Mouse (Mus musculus) midbrain, postnatal 0 days (tissue): ENCODE results near the gene Zfp511. TPM values are rescaled to one million over a fixed set of nuclear protein-coding genes. Genes with fewer than 3 reads are reported as not detected.

Experiments used
- ATAC-seq: fragments of 200-750 bp; cut with Nextera tagmentation; 2 replicates; pipeline ENCODE4 v1.8.0; 2017; ENCODE audit warnings: moderate number of reproducible peaks, mild to moderate bottlenecking, moderate TSS enrichment, moderate library complexity; ENCODE audit not compliant: low FRiP score
- DNase-seq: peaks from one replicate; pipeline ENCODE4 v3.0.0-alpha.2; 2015; ENCODE audit warnings: low spot score
- H3K27ac ChIP-seq: fragments of 300-500 bp; sonication (generic); 2 replicates; pipeline ENCODE4 v1.5.1; 2014; ENCODE audit warnings: low read depth, mild to moderate bottlenecking, low read length, mixed read lengths
- H3K27me3 ChIP-seq: fragments of 300-500 bp; sonication (generic); 2 replicates; pipeline ENCODE4 v1.6.1; 2014; ENCODE audit warnings: low read length, control low read depth, mixed read lengths; ENCODE audit not compliant: insufficient read depth
- H3K36me3 ChIP-seq: fragments of 300-500 bp; sonication (generic); 2 replicates; pipeline ENCODE4 v1.6.1; 2014; ENCODE audit warnings: low read length, control low read depth, mixed read lengths; ENCODE audit not compliant: insufficient read depth
- H3K4me1 ChIP-seq: fragments of 300-500 bp; sonication (generic); 2 replicates; pipeline ENCODE4 v1.6.1; 2014; ENCODE audit warnings: mild to moderate bottlenecking, control low read depth, antibody characterized with exemption, low read length, mixed read lengths; ENCODE audit not compliant: insufficient read depth
- H3K4me2 ChIP-seq: fragments of 300-500 bp; sonication (generic); 2 replicates; pipeline ENCODE4 v1.6.1; 2014; ENCODE audit warnings: low read depth, mild to moderate bottlenecking, low read length, mixed read lengths; ENCODE audit not compliant: poor library complexity, severe bottlenecking
- H3K4me3 ChIP-seq: fragments of 300-500 bp; sonication (generic); 2 replicates; pipeline ENCODE4 v1.5.1; 2014; ENCODE audit warnings: low read depth, mild to moderate bottlenecking, low read length, moderate library complexity
- H3K9ac ChIP-seq: fragments of 300-500 bp; sonication (generic); replicated peaks from 2 replicates; pipeline ENCODE4 v1.6.1; 2014; ENCODE audit warnings: mild to moderate bottlenecking, low read length, moderate library complexity, mixed read lengths; ENCODE audit not compliant: poor library complexity, severe bottlenecking
- H3K9me3 ChIP-seq: fragments of 300-500 bp; sonication (generic); 2 replicates; pipeline ENCODE4 v1.6.1; 2016; ENCODE audit warnings: low read length, control low read depth
- CTCF ChIP-seq: IDR thresholded peaks from 2 replicates; pipeline ENCODE4 v1.5.1; 2016; ENCODE audit warnings: antibody characterized with exemption, mild to moderate bottlenecking
- WGBS: fragments of 180-500 bp; shearing (Covaris S2); extraction: QIAGEN DNeasy Blood & Tissue Kit; methylation state at CpG from one replicate; pipeline ENCODE4 v1.1.7; 2014; 5-methylcytosine and 5-hydroxymethylcytosine counted together
- polyA plus RNA-seq: library from polyadenylated mRNA; unstranded; fragments of >200 nt; fragmentation: Nextera tagmentation; extraction: Ambion mirVana; gene quantifications from 2 replicates; pipeline ENCODE4 v1.2.1, GENCODE M21; 2015
- total RNA-seq: library from RNA; depleted of rRNA; stranded (reverse); fragments of >200 nt; gene quantifications from 2 replicates; pipeline ENCODE4 v1.2.3, GENCODE M21; 2014

Gene Zfp511
- total and polyA plus RNA-seq, 2 experiments from 2014 or later = 33.6 to 68.5 TPM

- Histone ChIP-seq H3K4me3 (no peak overlapping the region), H3K4me2 (no peak overlapping the region), H3K27ac (no peak overlapping the region), H3K9ac (no peak overlapping the region), H3K9me3 (no peaks in the 10 kb centered on the region), H3K27me3 (no peaks in the 10 kb centered on the region), H3K4me1 (no peaks in the 10 kb centered on the region), H3K36me3 (peaks cover 34% of the 10 kb centered on the region)
- DNase-seq (peak; percentile 78), ATAC-seq (no peak)
- 35% methylated on average over 3 of the region's 3 CpGs for WGBS
- TF ChIP-seq CTCF = peak; percentile 83
Observed at GRCm38 (mm10) chr7:139994676-139995075, 41.5 kb upstream of the Zfp511 start.

DNA sequence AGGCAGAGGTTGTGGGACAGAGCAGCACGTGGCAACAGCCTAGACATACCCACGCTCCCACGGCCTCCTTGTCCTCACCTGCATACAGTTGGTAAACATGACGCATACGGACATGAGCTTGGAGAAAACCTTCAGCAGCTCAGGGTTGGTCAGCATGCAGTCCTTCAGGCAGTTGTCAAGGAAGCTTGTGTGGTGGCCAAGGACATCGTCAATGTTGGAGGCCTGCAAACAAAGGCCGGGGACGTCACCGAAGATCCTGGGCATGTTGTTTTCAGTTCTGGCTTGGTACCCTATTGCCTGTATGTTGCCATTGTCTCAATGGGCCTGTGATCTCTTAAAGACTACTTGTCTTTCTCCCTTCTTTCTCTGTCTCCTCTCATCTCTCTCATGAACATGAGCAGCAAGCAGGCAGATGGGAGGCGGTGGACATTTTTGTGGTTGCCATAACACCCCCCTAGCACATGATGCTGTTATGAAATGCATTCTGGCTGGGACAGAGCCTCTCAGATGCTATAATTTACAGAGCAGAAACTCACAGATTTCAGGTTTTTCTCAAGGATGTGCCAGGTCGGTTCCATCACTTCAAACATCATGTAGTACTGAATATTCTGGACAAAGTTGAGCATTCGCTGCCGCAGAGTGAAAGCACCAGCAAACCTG is 37.4 kb upstream of the Zfp511 start:
- H3K9ac ChIP-seq = no peak overlapping the region
- H3K4me3 ChIP-seq = no peak overlapping the region
- DNase-seq (no peak), ATAC-seq (no peak)
- no peak for TF ChIP-seq CTCF
- no peak overlapping the region for H3K4me2 ChIP-seq
- H3K4me1 ChIP-seq = no peaks in the 10 kb centered on the region
- no peaks in the 10 kb centered on the region for H3K9me3 ChIP-seq
- no peaks in the 10 kb centered on the region for H3K27me3 ChIP-seq
- WGBS = 95% methylated on average over 13 of the region's 13 CpGs
- peaks cover 50% of the 10 kb centered on the region for H3K36me3 ChIP-seq
- H3K27ac ChIP-seq = no peak overlapping the region

DNA sequence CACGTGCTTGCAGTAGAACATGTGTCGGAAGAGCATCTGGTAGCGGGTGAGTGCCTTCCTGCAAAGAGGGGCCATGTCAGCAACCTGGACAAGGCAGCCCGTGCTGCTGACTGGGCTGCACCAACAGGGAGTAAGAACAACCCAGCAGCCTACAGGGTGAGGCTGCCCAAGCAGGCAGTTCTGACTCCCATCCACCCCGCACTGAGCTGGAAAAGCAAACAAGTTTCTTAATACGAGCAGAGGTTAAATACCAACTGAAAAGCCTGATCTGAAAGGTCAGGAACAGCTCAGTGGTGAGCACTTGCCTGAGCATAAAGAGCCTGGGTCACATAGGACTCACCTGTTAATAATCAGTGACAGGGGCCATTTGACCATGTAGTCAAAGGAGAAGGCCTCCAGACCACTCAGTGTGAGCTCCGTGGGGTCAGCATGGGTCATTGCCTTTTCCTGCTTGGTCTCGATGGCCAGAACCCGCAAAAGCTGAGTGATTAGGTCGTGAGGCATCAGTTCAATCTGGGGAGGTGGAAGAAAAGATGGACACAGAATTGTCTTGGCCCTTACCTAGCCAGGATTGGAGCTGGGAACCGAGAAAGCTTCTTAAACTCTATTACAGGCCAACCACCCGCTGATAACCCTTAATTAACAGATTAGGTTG is 35.0 kb upstream of the Zfp511 start:
- no peak for ATAC-seq

GRCm38 (mm10) chr7:140004666-140005065 is 31.5 kb upstream of the Zfp511 start:
- H3K4me2 ChIP-seq = no peak overlapping the region
- H3K9ac ChIP-seq = no peak overlapping the region
- no peak for TF ChIP-seq CTCF
- H3K36me3 ChIP-seq = peaks cover 55% of the 10 kb centered on the region
- no peaks in the 10 kb centered on the region for H3K4me1 ChIP-seq
- no peak for ATAC-seq
- H3K27ac ChIP-seq = no peak overlapping the region
- H3K27me3 ChIP-seq = no peaks in the 10 kb centered on the region
- DNase-seq = no peak
- no peaks in the 10 kb centered on the region for H3K9me3 ChIP-seq
- H3K4me3 ChIP-seq = no peak overlapping the region
- 95% methylated on average over 8 of the region's 8 CpGs for WGBS

More for the DNA sequence above, 35.0 kb upstream of the Zfp511 start:
- Histone ChIP-seq H3K27me3 (no peaks in the 10 kb centered on the region), H3K4me1 (no peaks in the 10 kb centered on the region), H3K9me3 (no peaks in the 10 kb centered on the region), H3K4me3 (no peak overlapping the region), H3K9ac (no peak overlapping the region), H3K36me3 (peaks cover 65% of the 10 kb centered on the region), H3K27ac (no peak overlapping the region), H3K4me2 (no peak overlapping the region)
- no peak for TF ChIP-seq CTCF
- 53% methylated on average over 12 of the region's 12 CpGs for WGBS
- no peak for DNase-seq

DNA sequence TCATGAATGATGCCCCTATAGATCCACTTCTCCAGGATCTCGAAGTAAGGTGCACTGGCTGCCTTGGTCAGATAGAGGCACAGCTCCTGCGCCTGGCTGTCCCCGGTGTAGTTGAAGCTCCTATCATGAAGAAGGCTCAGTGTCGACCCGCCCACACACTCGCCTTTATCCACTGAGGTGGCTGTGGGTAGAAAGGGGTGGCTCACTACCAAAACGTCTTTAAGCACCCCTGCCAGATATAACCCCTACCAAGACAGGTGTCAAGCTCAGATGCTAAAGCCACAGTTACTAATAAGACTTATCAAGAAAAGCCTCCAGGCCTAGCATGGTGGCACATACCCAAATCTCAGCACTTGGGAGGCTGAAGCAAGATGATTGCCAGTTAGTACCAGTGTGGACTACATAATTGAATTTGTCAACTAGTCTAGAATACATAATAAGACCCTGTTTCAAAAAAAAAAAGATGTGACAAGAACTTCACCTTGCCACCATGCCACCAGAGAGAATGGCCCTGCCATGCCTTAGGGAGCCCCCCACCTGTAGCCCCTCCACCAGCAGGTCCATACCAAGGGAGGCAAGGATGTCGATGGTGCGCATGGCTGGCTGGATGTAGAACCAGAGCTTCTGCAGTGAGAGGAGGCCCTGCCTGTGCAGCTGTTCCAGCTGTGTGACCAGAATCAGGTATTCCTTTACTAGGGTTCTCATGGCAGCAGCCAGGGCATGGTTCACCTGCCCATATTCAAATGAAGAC is 29.2 kb upstream of the Zfp511 start:
- H3K4me1 ChIP-seq = no peaks in the 10 kb centered on the region
- H3K9me3 ChIP-seq = no peaks in the 10 kb centered on the region
- no peak overlapping the region for H3K4me3 ChIP-seq
- peaks cover 44% of the 10 kb centered on the region for H3K36me3 ChIP-seq
- WGBS = 96% methylated on average over 9 of the region's 9 CpGs
- H3K4me2 ChIP-seq = no peak overlapping the region
- H3K27me3 ChIP-seq = no peaks in the 10 kb centered on the region
- ATAC-seq (no peak), DNase-seq (no peak)
- no peak for TF ChIP-seq CTCF
- no peak overlapping the region for H3K9ac ChIP-seq
- H3K27ac ChIP-seq = no peak overlapping the region

- H3K4me3 ChIP-seq = no peak overlapping the region
- DNase-seq = no peak
- ATAC-seq = no peak
- H3K9me3 ChIP-seq = no peaks in the 10 kb centered on the region
- H3K4me1 ChIP-seq = no peaks in the 10 kb centered on the region
- no peak overlapping the region for H3K27ac ChIP-seq
- no peak overlapping the region for H3K4me2 ChIP-seq
- H3K9ac ChIP-seq = no peak overlapping the region
- 99% methylated on average over 9 of the region's 9 CpGs for WGBS
- H3K27me3 ChIP-seq = no peaks in the 10 kb centered on the region
- no peak for TF ChIP-seq CTCF
- H3K36me3 ChIP-seq = peaks cover 44% of the 10 kb centered on the region
Observed at GRCm38 (mm10) chr7:140007781-140008180, 28.4 kb upstream of the Zfp511 start.
